Mouse (Mus musculus) heart, postnatal 0 days (tissue): ENCODE data around the gene Kctd15.

Experiments
- CTCF ChIP-seq: IDR thresholded peaks from 2 replicates; pipeline ENCODE4 v1.5.1; 2016; ENCODE audit warnings: antibody characterized with exemption, control low read depth, low read depth
- EP300 ChIP-seq: IDR thresholded peaks from 2 replicates; pipeline ENCODE4 v1.6.1; 2016; ENCODE audit warnings: antibody characterized with exemption, low read depth

DNA sequence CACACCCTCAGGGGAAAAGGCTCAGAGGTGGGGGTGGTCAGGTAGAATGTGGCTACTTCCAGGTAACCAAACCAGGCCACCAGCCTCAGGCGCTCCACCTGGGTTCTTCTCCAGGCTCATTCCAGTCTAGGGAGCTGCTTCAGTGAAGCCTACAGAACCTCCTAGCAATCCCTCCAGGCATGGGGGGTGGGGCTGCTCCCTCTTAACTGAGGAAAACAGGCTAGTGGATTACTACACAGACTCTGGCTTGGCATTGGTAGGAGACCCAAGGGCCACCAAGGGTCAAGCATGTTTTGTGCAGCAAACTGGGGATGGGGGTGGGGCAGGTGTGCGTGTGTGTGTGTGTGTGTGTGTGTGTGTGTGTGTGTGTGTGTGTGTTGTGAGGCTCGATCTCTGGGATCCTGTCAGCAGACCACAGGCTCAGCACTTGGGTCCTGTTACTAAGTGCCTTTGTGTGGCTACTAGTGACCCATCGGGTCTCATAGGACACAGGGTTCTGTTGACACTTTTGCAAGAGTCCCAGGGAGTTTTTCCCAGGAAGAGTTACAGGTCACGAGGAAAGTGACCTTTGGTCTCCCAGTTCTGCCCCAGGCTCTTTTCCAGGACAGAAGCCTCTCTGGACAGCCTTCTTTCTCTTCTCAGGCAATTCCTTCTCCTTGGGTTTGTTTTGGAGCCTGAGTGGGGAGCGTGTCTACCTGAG lies 3.0 kb upstream of the Kctd15 start:
- TF ChIP-seq EP300: no peak
- TF ChIP-seq CTCF: no peak
